Mouse (Mus musculus): ENCODE data around the gene Itm2b. TPM values are rescaled to one million over a fixed set of nuclear protein-coding genes. Genes with fewer than 3 reads are reported as not detected.

Itm2b gene
- polyA plus RNA-seq, 1 experiment from 2014 or later, result 754 TPM

DNA sequence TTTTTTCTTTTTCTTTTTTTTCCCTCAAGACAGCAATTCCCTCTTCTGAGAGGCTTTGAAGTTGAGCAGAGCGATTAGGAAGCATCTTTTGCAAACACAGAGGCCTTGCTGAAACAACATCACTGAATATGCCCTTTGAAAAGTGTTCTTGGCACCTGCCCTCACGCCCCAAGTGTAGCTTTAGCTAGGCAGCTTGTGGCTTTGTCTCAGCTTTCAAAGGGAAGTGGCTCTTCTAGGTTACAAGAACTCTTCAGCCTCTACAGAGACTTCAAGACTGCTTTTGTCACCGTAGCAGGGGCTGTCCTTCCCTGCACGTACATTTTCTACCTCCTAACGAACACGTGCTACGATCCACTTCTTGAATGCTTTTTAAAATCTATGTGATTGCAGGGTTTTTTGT, 4.0 kb upstream of the Itm2b start:
- no peak overlapping the region for H3K4me2 ChIP-seq (ENCODE audit: low read length)
- H3K4me3 ChIP-seq (ENCODE audit: low read depth, low read length), result no peak overlapping the region
- H3K4me1 ChIP-seq (ENCODE audit: control insufficient read depth, insufficient read depth, low read length), result peaks cover 8% of the 10 kb centered on the region; the same call in 1 of the 2 replicates
- DNase-seq (ENCODE audit: low spot score) (peak; percentile 47), ATAC-seq (no peak)
- 0 out of 2 replicates have a peak, but pooled peaks cover 4% of the 10 kb centered on the region for H3K27me3 ChIP-seq (replicated peaks; ENCODE audit: control insufficient read depth, insufficient read depth, low read length)
- H3K9ac ChIP-seq (ENCODE audit: low read length), result no peak overlapping the region
- 19% methylated on average over 7 of the region's 7 CpGs for WGBS
- H3K27ac ChIP-seq (ENCODE audit: low read depth, low read length), result no peak overlapping the region
- no peaks in the 10 kb centered on the region for H3K9me3 ChIP-seq (replicated peaks; ENCODE audit: control insufficient read depth, low read length)
- H3K36me3 ChIP-seq (ENCODE audit: control insufficient read depth, insufficient read depth, low read length), result no peaks in the 10 kb centered on the region

DNA sequence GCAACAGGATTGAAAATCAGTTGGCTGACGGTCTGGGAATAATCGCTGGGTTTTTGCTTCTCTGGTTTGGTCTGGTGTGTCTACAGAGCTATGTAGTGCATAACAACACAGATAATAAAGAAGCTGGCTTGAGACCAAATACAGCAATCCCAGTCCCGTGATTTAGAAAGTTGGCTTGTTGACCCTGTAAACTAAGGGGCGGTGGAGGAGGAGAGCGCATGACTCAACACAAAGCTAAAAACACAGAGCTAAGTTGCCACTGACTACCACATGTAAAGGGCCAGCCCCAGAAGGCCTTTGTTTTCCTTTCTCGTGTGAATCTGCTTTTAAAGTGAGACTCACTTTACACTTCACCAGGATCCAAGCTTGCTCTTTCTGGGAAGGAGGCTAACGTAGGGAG, 3.5 kb upstream of the Itm2b start:
- 55% methylated on average over 7 of the region's 7 CpGs for WGBS
- H3K4me1 ChIP-seq (ENCODE audit: control insufficient read depth, insufficient read depth, low read length), result peaks cover 10% of the 10 kb centered on the region; the same call in 1 of the 2 replicates
- no peaks in the 10 kb centered on the region for H3K36me3 ChIP-seq (ENCODE audit: control insufficient read depth, insufficient read depth, low read length)
- no peak for DNase-seq (ENCODE audit: low spot score)
- no peak overlapping the region for H3K4me3 ChIP-seq (ENCODE audit: low read depth, low read length)
- no peak for ATAC-seq
- H3K9me3 ChIP-seq (replicated peaks; ENCODE audit: control insufficient read depth, low read length), result no peaks in the 10 kb centered on the region
- no peak overlapping the region for H3K9ac ChIP-seq (ENCODE audit: low read length)
- H3K27ac ChIP-seq (ENCODE audit: low read depth, low read length), result no peak overlapping the region
- H3K27me3 ChIP-seq (replicated peaks; ENCODE audit: control insufficient read depth, insufficient read depth, low read length), result 0 out of 2 replicates have a peak, but pooled peaks cover 4% of the 10 kb centered on the region
- no peak overlapping the region for H3K4me2 ChIP-seq (ENCODE audit: low read length)

GRCm38 (mm10) chr14:73386493-73386892, 1.4 kb upstream of the Itm2b start:
- H3K4me1 ChIP-seq (ENCODE audit: control insufficient read depth, insufficient read depth, low read length), result peaks cover 26% of the 10 kb centered on the region; the same call in 1 of the 2 replicates
- no peaks in the 10 kb centered on the region for H3K36me3 ChIP-seq (ENCODE audit: control insufficient read depth, insufficient read depth, low read length)
- H3K9ac ChIP-seq (ENCODE audit: low read length), result no peak overlapping the region
- ATAC-seq (no peak), DNase-seq (ENCODE audit: low spot score) (no peak)
- H3K27ac ChIP-seq (ENCODE audit: low read depth, low read length), result no peak overlapping the region
- H3K4me3 ChIP-seq (ENCODE audit: low read depth, low read length), result no peak overlapping the region
- no peaks in the 10 kb centered on the region for H3K9me3 ChIP-seq (replicated peaks; ENCODE audit: control insufficient read depth, low read length)
- H3K4me2 ChIP-seq (ENCODE audit: low read length), result no peak overlapping the region
- H3K27me3 ChIP-seq (replicated peaks; ENCODE audit: control insufficient read depth, insufficient read depth, low read length), result 0 out of 2 replicates have a peak, but pooled peaks cover 2% of the 10 kb centered on the region
- 92% methylated on average over 5 of the region's 5 CpGs for WGBS

DNA sequence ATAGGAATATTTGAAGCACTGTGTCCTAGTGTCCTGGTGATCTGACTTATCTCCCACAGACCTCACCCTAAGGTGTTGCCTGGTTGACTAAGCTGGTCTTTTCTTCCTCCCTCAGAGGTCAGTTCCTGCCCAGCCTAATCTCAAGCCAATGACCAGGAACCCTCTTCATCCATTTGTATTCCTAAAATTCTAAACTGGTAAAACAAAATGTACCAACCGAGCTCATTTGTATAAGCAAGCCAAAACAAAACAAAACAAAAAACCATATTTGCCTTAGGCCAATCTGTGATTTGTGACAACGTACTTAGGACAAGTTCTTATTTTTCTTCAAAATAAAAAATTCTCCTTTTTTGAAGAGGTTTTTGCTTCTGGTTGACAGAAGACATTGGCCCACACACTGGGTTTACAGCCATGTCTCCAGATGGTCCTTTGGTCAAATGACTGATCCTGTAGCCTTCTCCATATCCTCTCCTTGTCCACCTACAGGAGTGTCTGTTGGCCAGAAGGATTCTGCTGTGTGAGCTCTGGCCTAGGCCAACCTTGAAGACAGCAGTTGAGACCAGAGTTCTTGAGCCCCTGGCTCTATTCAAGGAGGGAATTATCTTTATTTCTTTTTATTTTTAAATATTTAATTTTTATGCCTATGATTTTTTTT, 758 bp upstream of the Itm2b start:
- H3K27ac ChIP-seq (ENCODE audit: low read depth, low read length), result peak overlapping the region; percentile 89; the same call in 1 of the 2 replicates

GRCm38 (mm10) chr14:73384546-73384912, 560 bp downstream of the Itm2b start:
- H3K4me1 ChIP-seq (ENCODE audit: control insufficient read depth, insufficient read depth, low read length), result peaks cover 30% of the 10 kb centered on the region; the same call in 1 of the 2 replicates
- DNase-seq (ENCODE audit: low spot score) (peak; percentile 70), ATAC-seq (no peak; the same call in 1 of the 2 replicates)
- peak overlapping the region; percentile 88 for H3K4me3 ChIP-seq (ENCODE audit: low read depth, low read length)
- peak overlapping the region; percentile 96 for H3K9ac ChIP-seq (ENCODE audit: low read length)
- no peaks in the 10 kb centered on the region for H3K27me3 ChIP-seq (replicated peaks; ENCODE audit: control insufficient read depth, insufficient read depth, low read length)
- H3K9me3 ChIP-seq (replicated peaks; ENCODE audit: control insufficient read depth, low read length), result no peaks in the 10 kb centered on the region
- WGBS, result under 1% methylated on average over 13 of the region's 13 CpGs
- H3K27ac ChIP-seq (ENCODE audit: low read depth, low read length), result peak overlapping the region; percentile 89
- peak overlapping the region; percentile 58 for H3K4me2 ChIP-seq (ENCODE audit: low read length)
- no peaks in the 10 kb centered on the region for H3K36me3 ChIP-seq (ENCODE audit: control insufficient read depth, insufficient read depth, low read length)

More for the DNA sequence above, 758 bp upstream of the Itm2b start:
- Histone ChIP-seq H3K4me2 (ENCODE audit: low read length) (peak overlapping the region; percentile 58), H3K4me1 (ENCODE audit: control insufficient read depth, insufficient read depth, low read length) (peaks cover 30% of the 10 kb centered on the region; the same call in 1 of the 2 replicates), H3K9me3 (replicated peaks; ENCODE audit: control insufficient read depth, low read length) (no peaks in the 10 kb centered on the region), H3K36me3 (ENCODE audit: control insufficient read depth, insufficient read depth, low read length) (no peaks in the 10 kb centered on the region), H3K9ac (ENCODE audit: low read length) (peak overlapping the region; percentile 96), H3K4me3 (ENCODE audit: low read depth, low read length) (peak overlapping the region; percentile 88; the same call in 1 of the 2 replicates), H3K27me3 (replicated peaks; ENCODE audit: control insufficient read depth, insufficient read depth, low read length) (no peaks in the 10 kb centered on the region)
- peak; percentile 21 for ATAC-seq
- 85% methylated on average over 2 of the region's 2 CpGs for WGBS
- no peak for DNase-seq (ENCODE audit: low spot score)

DNA sequence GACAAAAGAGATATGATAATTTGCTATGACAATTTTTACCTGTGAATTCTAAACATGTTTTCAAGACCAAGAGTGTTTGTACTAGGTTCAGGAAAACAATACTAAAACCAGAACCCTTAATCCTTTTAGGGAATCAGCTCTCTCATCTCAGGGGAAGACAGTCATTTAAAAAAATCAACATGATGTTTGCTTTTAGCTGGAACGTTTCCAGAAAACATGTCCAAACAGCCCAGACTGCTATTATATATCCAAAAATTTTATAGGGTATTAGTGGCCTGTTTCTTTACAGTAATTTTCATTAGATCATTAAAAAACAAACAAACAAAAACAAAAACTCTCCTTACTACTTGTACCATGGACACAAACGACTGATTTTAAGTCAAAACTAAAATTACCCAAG, 1.3 kb downstream of the Itm2b start:
- H3K27me3 ChIP-seq (replicated peaks; ENCODE audit: control insufficient read depth, insufficient read depth, low read length), result no peaks in the 10 kb centered on the region
- DNase-seq (ENCODE audit: low spot score) (no peak), ATAC-seq (no peak)
- peaks cover 27% of the 10 kb centered on the region; the same call in 1 of the 2 replicates for H3K4me1 ChIP-seq (ENCODE audit: control insufficient read depth, insufficient read depth, low read length)
- no peak overlapping the region for H3K27ac ChIP-seq (ENCODE audit: low read depth, low read length)
- WGBS, result 37% methylated on average over 2 of the region's 2 CpGs
- no peaks in the 10 kb centered on the region for H3K9me3 ChIP-seq (replicated peaks; ENCODE audit: control insufficient read depth, low read length)
- peak overlapping the region; percentile 88 for H3K4me3 ChIP-seq (ENCODE audit: low read depth, low read length)
- H3K36me3 ChIP-seq (ENCODE audit: control insufficient read depth, insufficient read depth, low read length), result peaks cover 4% of the 10 kb centered on the region
- H3K4me2 ChIP-seq (ENCODE audit: low read length), result peak overlapping the region; percentile 58
- peak overlapping the region; percentile 96 for H3K9ac ChIP-seq (ENCODE audit: low read length)

- ATAC-seq (no peak), DNase-seq (ENCODE audit: low spot score) (no peak)
- H3K4me2 ChIP-seq (ENCODE audit: low read length), result peak overlapping the region; percentile 58
- H3K9ac ChIP-seq (ENCODE audit: low read length), result peak overlapping the region; percentile 49
- peaks cover 11% of the 10 kb centered on the region for H3K36me3 ChIP-seq (ENCODE audit: control insufficient read depth, insufficient read depth, low read length)
- 53% methylated on average over 9 of the region's 9 CpGs for WGBS
- H3K4me1 ChIP-seq (ENCODE audit: control insufficient read depth, insufficient read depth, low read length), result peaks cover 26% of the 10 kb centered on the region; the same call in 1 of the 2 replicates
- H3K4me3 ChIP-seq (ENCODE audit: low read depth, low read length), result peak overlapping the region; percentile 88
- no peaks in the 10 kb centered on the region for H3K27me3 ChIP-seq (replicated peaks; ENCODE audit: control insufficient read depth, insufficient read depth, low read length)
- no peaks in the 10 kb centered on the region for H3K9me3 ChIP-seq (replicated peaks; ENCODE audit: control insufficient read depth, low read length)
- no peak overlapping the region for H3K27ac ChIP-seq (ENCODE audit: low read depth, low read length)
Observed at GRCm38 (mm10) chr14:73382699-73383098, 2.4 kb downstream of the Itm2b start.

GRCm38 (mm10) chr14:73381559-73381958, 3.5 kb downstream of the Itm2b start:
- peak overlapping the region; percentile 58 for H3K4me2 ChIP-seq (ENCODE audit: low read length)
- H3K9ac ChIP-seq (ENCODE audit: low read length), result no peak overlapping the region
- H3K4me3 ChIP-seq (ENCODE audit: low read depth, low read length), result no peak overlapping the region
- no peaks in the 10 kb centered on the region for H3K9me3 ChIP-seq (replicated peaks; ENCODE audit: control insufficient read depth, low read length)
- H3K27me3 ChIP-seq (replicated peaks; ENCODE audit: control insufficient read depth, insufficient read depth, low read length), result no peaks in the 10 kb centered on the region
- DNase-seq (ENCODE audit: low spot score) (no peak), ATAC-seq (no peak)
- H3K4me1 ChIP-seq (ENCODE audit: control insufficient read depth, insufficient read depth, low read length), result peaks cover 26% of the 10 kb centered on the region; the same call in 1 of the 2 replicates
- WGBS, result 56% methylated on average over 4 of the region's 4 CpGs
- H3K36me3 ChIP-seq (ENCODE audit: control insufficient read depth, insufficient read depth, low read length), result peaks cover 17% of the 10 kb centered on the region
- no peak overlapping the region for H3K27ac ChIP-seq (ENCODE audit: low read depth, low read length)

- Histone ChIP-seq H3K36me3 (ENCODE audit: control insufficient read depth, insufficient read depth, low read length) (peaks cover 25% of the 10 kb centered on the region), H3K4me2 (ENCODE audit: low read length) (no peak overlapping the region), H3K9me3 (replicated peaks; ENCODE audit: control insufficient read depth, low read length) (no peaks in the 10 kb centered on the region), H3K27me3 (replicated peaks; ENCODE audit: control insufficient read depth, insufficient read depth, low read length) (no peaks in the 10 kb centered on the region), H3K4me1 (ENCODE audit: control insufficient read depth, insufficient read depth, low read length) (peaks cover 13% of the 10 kb centered on the region; the same call in 1 of the 2 replicates), H3K27ac (ENCODE audit: low read depth, low read length) (no peak overlapping the region), H3K9ac (ENCODE audit: low read length) (no peak overlapping the region), H3K4me3 (ENCODE audit: low read depth, low read length) (no peak overlapping the region)
- no peak for DNase-seq (ENCODE audit: low spot score)
- 82% methylated on average over 6 of the region's 6 CpGs for WGBS
- no peak for ATAC-seq
Observed at GRCm38 (mm10) chr14:73377804-73378203, 7.3 kb downstream of the Itm2b start.

Data from forebrain, embryonic 14.5 days (tissue).